Mouse (Mus musculus) mammary gland, adult 2 months (tissue): ENCODE data around the gene Lrch1. TPM values are rescaled to one million over a fixed set of nuclear protein-coding genes. Genes with fewer than 3 reads are reported as not detected.

ENCODE experiments used
- polyA plus RNA-seq: library from polyadenylated mRNA; depleted of rRNA; stranded (reverse); fragments of >200 nt; gene quantifications from 2 replicates; pipeline ENCODE4 v1.2.3, GENCODE M21; 2012; ENCODE audit warnings: low replicate concordance; rRNA removed

Lrch1 gene
- 10.9 and 13.9 TPM in 2 replicates for polyA plus RNA-seq

GRCm38 (mm10) chr14:74947376-74948013 lies at the start of gene Lrch1:
Lrch1 (minus strand) TSS chr14:74947876.

GRCm38 (mm10) chr14:74732079-74732783 lies 215.4 kb downstream of the Lrch1 start, which contains the start of gene Esd:
Esd (plus strand) TSS chr14:74732297.

Other genes starting within 250 kb of the Lrch1 start
- gene Esd, start 215.6 kb downstream of the Lrch1 start, polyA plus RNA-seq: 20.6 and 54.1 TPM in 2 replicates
- 6.3 and 6.9 TPM in 2 replicates for gene Rubcnl, start 68.2 kb upstream of the Lrch1 start, polyA plus RNA-seq
- gene Lrrc63, start 183.0 kb upstream of the Lrch1 start, polyA plus RNA-seq: not detected in 2 replicates
- 30.7 and 49.0 TPM in 2 replicates for gene Lcp1, start 183.2 kb upstream of the Lrch1 start, polyA plus RNA-seq